Mouse (Mus musculus): Measurements from ENCODE around the gene Cntnap1. TPM values are rescaled to one million over a fixed set of nuclear protein-coding genes. Genes with fewer than 3 reads are reported as not detected.
"Not testable (repeated sequence)": the region's sequence is repeated elsewhere in the genome, so short reads cannot be mapped to it uniquely, and the experiment has no call there.

The Cntnap1 gene
- 1.4 and 1.5 TPM in 2 replicates for polyA plus RNA-seq (2015; fragmentation: Nextera tagmentation; extraction: Ambion mirVana)

- 3% methylated on average over 35 of the region's 35 CpGs for WGBS (ENCODE audit: insufficient replicate concordance)
- H3K27me3 ChIP-seq (ENCODE audit: insufficient read depth, low read length) = peaks cover 92% of the 10 kb centered on the region
- H3K9me3 ChIP-seq (ENCODE audit: low read length) = no peaks in the 10 kb centered on the region
- peaks cover 10% of the 10 kb centered on the region for H3K36me3 ChIP-seq (replicated peaks; ENCODE audit: insufficient read depth, low read length)
- peak within 1 kb of the TSS; percentile 62 for H3K9ac ChIP-seq (replicated peaks)
- ATAC-seq (no peak), DNase-seq (no peak)
- H3K4me2 ChIP-seq (ENCODE audit: low read depth, low read length) = peak within 1 kb of the TSS; percentile 82
- H3K4me3 ChIP-seq (ENCODE audit: low read depth, low read length) = peak within 1 kb of the TSS; percentile 63
- peak within 1 kb of the TSS; percentile 63 for H3K27ac ChIP-seq (ENCODE audit: low read depth)
- peaks cover 46% of the 10 kb centered on the region for H3K4me1 ChIP-seq (ENCODE audit: insufficient read depth)
- no peak for TF ChIP-seq CTCF (IDR thresholded peaks at IDR 0.05; ENCODE audit: low read depth)
- no peak for TF ChIP-seq EP300 (IDR thresholded peaks at IDR 0.05; ENCODE audit: low read depth)
Observed at GRCm38 (mm10) chr11:101170354-101170810, at the start of gene Cntnap1. TSS of gene Cntnap1 (plus strand) at chr11:101170523.

GRCm38 (mm10) chr11:101120545-101121188 is 49.7 kb upstream of the Cntnap1 start:
- TF ChIP-seq EP300 (IDR thresholded peaks at IDR 0.05; ENCODE audit: low read depth) = no peak
- TF ChIP-seq CTCF (IDR thresholded peaks at IDR 0.05; ENCODE audit: low read depth) = no peak
- Histone ChIP-seq H3K4me3 (ENCODE audit: low read depth, low read length) (peak overlapping the region; percentile 86), H3K9me3 (ENCODE audit: low read length) (no peaks in the 10 kb centered on the region), H3K36me3 (replicated peaks; ENCODE audit: insufficient read depth, low read length) (peaks cover 4% of the 10 kb centered on the region), H3K4me1 (ENCODE audit: insufficient read depth) (peaks cover 19% of the 10 kb centered on the region), H3K27ac (ENCODE audit: low read depth) (peak overlapping the region; percentile 81), H3K27me3 (ENCODE audit: insufficient read depth, low read length) (no peaks in the 10 kb centered on the region), H3K9ac (replicated peaks) (peak overlapping the region; percentile 71), H3K4me2 (ENCODE audit: low read depth, low read length) (peak overlapping the region; percentile 88)
- ATAC-seq (no peak), DNase-seq (peak; percentile 28)
- 22% methylated on average over 19 of the region's 19 CpGs for WGBS (ENCODE audit: insufficient replicate concordance)

DNA sequence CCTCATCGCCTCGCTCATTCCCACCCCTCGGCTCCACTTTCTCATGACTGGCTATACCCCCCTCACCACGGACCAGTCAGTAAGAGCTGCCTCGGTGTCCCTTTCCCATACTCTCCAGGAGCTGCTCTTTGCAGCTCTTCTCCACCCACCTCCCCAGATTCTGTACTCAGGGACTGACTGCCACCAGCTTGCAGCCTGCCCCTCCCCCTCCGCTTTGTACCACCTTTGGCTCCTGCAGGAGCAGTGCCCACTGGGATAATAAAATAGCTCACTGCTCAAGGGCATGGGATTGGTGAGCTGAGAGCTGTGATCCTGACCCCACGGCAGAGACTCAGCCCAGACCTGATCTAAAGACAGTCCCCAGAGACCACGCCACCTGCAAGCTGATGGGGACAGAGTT is 45.8 kb upstream of the Cntnap1 start:
- H3K9me3 ChIP-seq (ENCODE audit: low read length); H3K4me3 ChIP-seq (ENCODE audit: low read depth, low read length); H3K27me3 ChIP-seq (ENCODE audit: insufficient read depth, low read length); ATAC-seq; H3K4me1 ChIP-seq (ENCODE audit: insufficient read depth); H3K4me2 ChIP-seq (ENCODE audit: low read depth, low read length); DNase-seq; H3K9ac ChIP-seq (replicated peaks); H3K27ac ChIP-seq (ENCODE audit: low read depth): not testable (repeated sequence)
- WGBS (ENCODE audit: insufficient replicate concordance) = 88% methylated on average over 8 of the region's 8 CpGs
- H3K36me3 ChIP-seq (replicated peaks; ENCODE audit: insufficient read depth, low read length) = peaks cover 10% of the 10 kb centered on the region

- H3K9ac ChIP-seq (replicated peaks); H3K4me1 ChIP-seq (ENCODE audit: insufficient read depth); H3K4me3 ChIP-seq (ENCODE audit: low read depth, low read length); H3K4me2 ChIP-seq (ENCODE audit: low read depth, low read length); H3K27ac ChIP-seq (ENCODE audit: low read depth); H3K27me3 ChIP-seq (ENCODE audit: insufficient read depth, low read length); ATAC-seq; H3K9me3 ChIP-seq (ENCODE audit: low read length); DNase-seq: not testable (repeated sequence)
- whole genome bisulfite sequencing (ENCODE audit: insufficient replicate concordance) = 96% methylated on average over 6 of the region's 9 CpGs
- peaks cover 10% of the 10 kb centered on the region for H3K36me3 ChIP-seq (replicated peaks; ENCODE audit: insufficient read depth, low read length)
Observed at GRCm38 (mm10) chr11:101125008-101125407, 45.3 kb upstream of the Cntnap1 start.

- peaks cover 3% of the 10 kb centered on the region; the same call in 1 of the 2 replicates for H3K4me1 ChIP-seq (ENCODE audit: insufficient read depth)
- H3K9ac ChIP-seq (replicated peaks) = no peak overlapping the region
- no peak overlapping the region for H3K4me2 ChIP-seq (ENCODE audit: low read depth, low read length)
- H3K27ac ChIP-seq (ENCODE audit: low read depth) = no peak overlapping the region
- H3K9me3 ChIP-seq (ENCODE audit: low read length) = no peaks in the 10 kb centered on the region
- H3K4me3 ChIP-seq (ENCODE audit: low read depth, low read length) = no peak overlapping the region
- TF ChIP-seq EP300 (IDR thresholded peaks at IDR 0.05; ENCODE audit: low read depth) = no peak
- peak; percentile 41; the same call in 1 of the 2 replicates for TF ChIP-seq CTCF (IDR thresholded peaks at IDR 0.05; ENCODE audit: low read depth)
- WGBS (ENCODE audit: insufficient replicate concordance) = 82% methylated on average over 1 of the region's 1 CpGs
- peaks cover 10% of the 10 kb centered on the region for H3K36me3 ChIP-seq (replicated peaks; ENCODE audit: insufficient read depth, low read length)
- DNase-seq (no peak), ATAC-seq (no peak)
- no peaks in the 10 kb centered on the region for H3K27me3 ChIP-seq (ENCODE audit: insufficient read depth, low read length)
Observed at GRCm38 (mm10) chr11:101127075-101127474, 43.2 kb upstream of the Cntnap1 start.

DNA sequence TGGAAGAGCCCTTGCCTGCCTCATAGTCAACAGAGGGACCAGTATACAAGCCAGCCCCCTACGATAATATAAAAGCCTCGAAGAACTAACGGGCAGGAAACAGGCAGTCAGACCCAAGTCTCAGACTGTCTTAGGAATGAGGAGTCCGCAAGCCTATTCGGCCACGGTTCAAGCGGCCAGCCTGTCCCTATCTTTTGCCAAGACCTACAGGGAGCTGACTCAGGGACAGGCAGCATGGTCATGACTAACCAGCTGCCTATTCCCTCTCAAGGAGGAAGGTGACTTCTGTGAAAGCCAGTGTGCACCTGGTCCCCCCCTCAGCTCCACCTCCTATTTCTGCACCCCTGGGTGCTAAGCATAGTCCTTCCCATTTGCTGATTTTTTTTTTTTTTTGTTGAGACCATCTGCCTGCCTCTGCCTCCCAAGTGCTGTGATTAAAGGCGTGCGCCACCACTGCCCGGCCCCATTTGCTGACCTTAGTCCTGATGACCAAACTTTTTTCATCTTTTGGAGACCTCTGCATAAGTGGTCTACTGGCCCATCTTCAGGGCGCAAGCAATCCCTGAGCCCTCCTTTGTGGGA is 41.2 kb upstream of the Cntnap1 start:
- no peaks in the 10 kb centered on the region for H3K27me3 ChIP-seq (ENCODE audit: insufficient read depth, low read length)
- no peak overlapping the region for H3K9ac ChIP-seq (replicated peaks)
- H3K4me2 ChIP-seq (ENCODE audit: low read depth, low read length) = no peak overlapping the region
- peaks cover 5% of the 10 kb centered on the region; the same call in 1 of the 2 replicates for H3K4me1 ChIP-seq (ENCODE audit: insufficient read depth)
- no peak for ATAC-seq
- DNase-seq = no peak
- no peak overlapping the region for H3K27ac ChIP-seq (ENCODE audit: low read depth)
- WGBS (ENCODE audit: insufficient replicate concordance) = 75% methylated on average over 11 of the region's 11 CpGs
- peaks cover 10% of the 10 kb centered on the region for H3K36me3 ChIP-seq (replicated peaks; ENCODE audit: insufficient read depth, low read length)
- H3K4me3 ChIP-seq (ENCODE audit: low read depth, low read length) = no peak overlapping the region
- H3K9me3 ChIP-seq (ENCODE audit: low read length) = no peaks in the 10 kb centered on the region
- TF ChIP-seq CTCF (IDR thresholded peaks at IDR 0.05; ENCODE audit: low read depth) = no peak
- TF ChIP-seq EP300 (IDR thresholded peaks at IDR 0.05; ENCODE audit: low read depth) = no peak

All from liver, postnatal 0 days (tissue).